Mouse (Mus musculus) urinary bladder, postnatal 14 days (tissue): ENCODE measurements around the gene Lgr4.
"Not testable (repeated sequence)": the region's sequence is repeated elsewhere in the genome, so short reads cannot be mapped to it uniquely, and the experiment has no call there.

Experiments
- DNase-seq: peaks from one replicate; pipeline ENCODE4 v3.0.0; 2021; ENCODE audit warnings: low spot score

Gene Lgr4

DNA sequence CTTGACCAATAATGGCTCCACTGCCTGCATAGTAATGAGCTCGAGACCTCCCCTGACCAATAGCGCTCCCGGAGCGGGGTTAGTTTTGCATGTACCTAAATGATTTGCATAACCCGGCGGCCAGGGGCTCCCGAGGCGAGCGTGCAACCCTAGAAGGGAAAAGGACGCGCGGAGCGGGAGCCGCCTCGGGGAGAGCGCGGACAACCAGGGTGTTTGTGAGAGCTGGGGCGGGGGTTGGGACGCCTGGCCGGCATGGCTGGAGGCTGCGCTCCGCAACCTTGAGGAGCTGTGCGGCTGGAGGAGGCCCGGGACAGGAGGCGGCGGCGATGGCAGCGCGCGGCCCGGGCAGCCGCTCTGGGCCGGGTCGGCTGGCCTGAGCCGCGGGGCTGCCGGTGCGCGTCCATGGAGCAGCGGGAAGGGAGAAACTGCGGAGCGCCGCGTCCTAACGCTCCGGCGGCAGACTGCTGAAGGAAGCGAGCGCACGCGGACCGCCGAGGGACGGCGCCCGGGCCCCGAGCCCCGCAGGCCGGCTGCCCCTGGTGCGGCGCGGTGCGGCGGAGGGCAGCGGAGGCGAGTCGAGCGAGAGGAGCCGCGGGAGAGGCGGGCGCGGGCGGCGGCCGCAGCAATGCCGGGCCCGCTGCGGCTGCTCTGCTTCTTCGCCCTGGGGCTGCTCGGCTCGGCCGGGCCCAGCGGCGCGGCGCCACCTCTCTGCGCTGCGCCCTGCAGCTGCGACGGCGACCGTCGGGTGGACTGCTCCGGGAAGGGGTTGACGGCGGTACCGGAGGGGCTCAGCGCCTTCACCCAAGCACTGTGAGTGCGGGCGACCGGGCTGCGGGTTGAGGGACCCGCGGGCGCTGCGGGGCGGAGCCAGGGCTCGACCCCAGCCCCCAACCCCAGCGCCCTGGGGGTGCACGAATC, at the start of gene Lgr4:
Gene Lgr4, plus strand, starts transcription at position 152 of the 918 bp plus-strand sequence.
- DNase-seq: peak; percentile 97

DNA sequence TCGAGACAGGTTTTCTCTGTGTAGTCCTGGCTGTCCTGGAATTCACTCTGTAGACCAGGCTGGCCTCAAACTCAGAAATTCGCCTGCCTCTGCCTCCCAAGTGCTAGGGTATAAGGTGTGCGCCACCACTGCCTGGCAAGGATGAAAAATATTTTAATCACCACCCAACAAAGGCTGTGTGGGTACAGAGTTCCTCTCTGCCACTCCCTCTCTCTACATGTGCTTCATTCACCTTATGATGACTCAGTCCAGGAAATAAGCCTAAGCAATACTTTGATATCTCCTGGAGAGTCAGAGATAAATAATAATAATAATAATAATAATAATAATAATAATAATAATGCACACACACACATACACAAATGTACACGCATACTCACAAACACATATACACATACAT, 38.0 kb upstream of the Lgr4 start:
- DNase-seq: not testable (repeated sequence)

DNA sequence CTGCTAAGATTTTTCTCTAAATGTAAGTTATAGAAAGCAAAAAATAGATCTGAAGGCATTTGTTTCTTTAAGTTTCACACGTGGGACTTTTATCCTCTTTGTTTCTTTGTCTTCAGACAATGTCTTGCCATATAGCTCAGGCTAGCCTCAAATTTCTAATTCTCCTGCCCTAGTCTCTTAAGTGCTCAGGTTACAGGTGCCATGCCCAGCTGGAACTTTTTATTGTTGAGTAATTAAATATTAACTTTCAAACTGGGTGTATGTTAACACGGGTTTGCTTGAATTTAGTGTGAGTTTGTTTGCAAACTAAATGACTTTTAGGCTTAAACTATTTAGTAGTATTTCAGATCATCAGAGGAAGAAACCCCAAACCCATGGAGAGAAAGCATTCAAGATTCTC, 36.3 kb upstream of the Lgr4 start:
- no peak for DNase-seq

DNA sequence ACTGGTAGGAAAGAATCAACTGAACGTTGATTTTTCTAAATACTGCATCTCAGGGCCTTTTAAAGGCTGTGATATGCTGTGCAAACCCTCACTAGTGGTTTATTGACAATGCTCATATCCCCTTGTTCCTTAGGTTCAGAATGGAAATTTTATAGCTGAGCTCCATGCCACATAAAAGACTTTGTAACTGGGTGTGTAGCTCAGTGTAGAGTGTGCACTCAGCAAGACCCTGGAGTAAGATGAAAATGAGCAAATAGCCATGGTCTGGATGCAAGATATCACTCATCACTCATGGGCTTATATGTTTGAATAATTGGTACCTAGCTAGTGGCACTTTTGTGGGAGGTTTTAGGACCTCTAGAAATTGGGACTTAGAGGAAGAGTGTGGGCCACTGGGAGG, 35.8 kb upstream of the Lgr4 start:
- DNase-seq: no peak

DNA sequence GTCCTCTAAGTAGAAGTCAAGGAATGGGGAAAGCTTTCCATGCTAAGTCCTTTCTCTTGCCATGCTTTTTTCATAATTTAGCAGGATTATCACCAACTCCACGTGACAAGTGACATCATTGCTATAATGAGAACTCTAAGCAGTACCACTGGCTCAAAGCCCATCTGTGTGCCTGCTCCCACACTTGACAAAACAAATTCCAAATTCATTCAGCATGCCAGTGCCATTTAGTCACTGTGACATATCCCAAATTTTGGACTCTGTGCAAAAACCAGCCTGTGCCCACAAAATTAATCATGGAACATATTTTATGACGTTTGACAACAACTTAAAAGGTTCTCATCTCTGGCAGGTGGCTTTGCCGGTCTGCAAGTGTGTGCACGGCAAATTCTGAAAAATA, 33.3 kb upstream of the Lgr4 start:
- DNase-seq: no peak

DNA sequence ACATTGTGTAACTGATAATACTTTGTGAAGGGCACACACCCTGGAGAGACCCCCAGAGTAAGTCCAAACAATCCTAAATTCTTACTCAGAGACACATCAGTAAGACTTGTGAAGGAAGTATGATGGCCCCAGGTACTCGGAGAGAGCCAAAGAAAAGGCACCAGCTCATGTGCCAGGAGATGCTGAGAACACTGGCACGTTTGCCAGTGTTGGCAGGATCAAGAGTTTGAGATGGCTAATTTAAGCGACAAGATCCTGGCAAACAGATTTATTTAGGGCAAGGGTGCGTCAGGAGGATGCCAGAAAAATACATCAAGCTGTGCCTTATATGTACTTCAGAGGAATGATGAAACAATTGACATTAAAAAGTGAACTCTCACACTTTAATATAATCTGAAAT, 32.9 kb upstream of the Lgr4 start:
- DNase-seq: no peak

DNA sequence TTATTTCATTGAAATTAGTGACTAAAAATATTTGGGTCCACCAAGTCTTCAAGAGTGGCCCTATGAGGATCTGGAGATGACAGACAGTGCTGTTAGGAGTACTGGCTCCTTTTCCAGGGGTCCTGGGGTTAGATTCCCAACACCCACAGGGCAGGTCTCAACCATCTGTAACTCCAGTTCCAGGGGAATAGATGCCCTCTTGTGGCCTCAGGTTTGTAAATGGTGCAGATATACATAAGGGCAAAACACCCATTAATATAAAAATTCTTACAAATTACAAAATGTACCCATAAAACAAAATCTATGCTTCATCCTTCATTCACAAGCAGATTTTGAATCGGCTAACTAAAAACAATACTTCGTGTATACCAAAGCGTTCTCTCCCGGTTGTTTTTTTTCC, 27.4 kb upstream of the Lgr4 start:
- DNase-seq: no peak

DNA sequence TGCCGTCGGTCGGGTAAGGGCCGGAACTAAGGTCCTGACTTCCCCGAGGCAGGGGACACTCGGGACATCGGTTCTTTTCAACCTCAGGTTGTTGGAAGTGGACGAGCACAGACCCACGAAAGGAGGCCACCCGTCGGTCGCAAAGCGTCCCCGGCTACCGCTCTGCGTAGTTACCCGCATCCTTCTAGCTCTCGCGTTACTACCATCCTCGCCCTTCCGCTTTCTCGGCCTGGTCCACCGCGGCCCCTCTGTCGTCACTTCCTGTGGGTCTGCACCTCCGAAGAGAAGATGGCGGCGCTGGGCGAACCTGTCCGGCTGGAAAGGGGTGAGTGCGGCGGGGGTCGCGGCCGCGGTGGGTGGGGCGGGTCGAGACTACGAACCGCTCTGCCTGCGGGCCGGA, 26.9 kb upstream of the Lgr4 start, which contains the start of gene Lin7c:
Gene Lin7c, plus strand, starts transcription at position 257 of the 400 bp plus-strand sequence.
- DNase-seq: peak; percentile 96

DNA sequence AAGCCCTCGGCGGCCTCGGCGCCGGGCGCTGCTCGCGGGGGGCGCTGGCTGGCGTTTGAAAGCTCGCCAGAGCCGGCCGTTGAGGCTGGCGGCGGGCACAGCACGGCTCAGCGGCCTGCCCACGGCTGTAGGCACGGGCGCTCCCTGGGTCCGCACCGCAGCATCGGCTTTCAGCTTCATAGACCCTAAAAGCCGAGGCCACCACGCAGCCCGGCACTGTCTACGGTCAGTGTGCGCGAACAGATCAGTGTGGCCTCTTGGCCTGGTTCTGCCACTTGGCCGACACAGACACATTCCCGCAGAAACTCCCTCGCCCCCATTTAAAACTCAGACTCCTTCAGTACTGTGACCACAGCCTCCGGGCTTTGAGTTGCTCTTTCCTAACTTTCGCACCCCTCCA, 26.4 kb upstream of the Lgr4 start:
- no peak for DNase-seq

DNA sequence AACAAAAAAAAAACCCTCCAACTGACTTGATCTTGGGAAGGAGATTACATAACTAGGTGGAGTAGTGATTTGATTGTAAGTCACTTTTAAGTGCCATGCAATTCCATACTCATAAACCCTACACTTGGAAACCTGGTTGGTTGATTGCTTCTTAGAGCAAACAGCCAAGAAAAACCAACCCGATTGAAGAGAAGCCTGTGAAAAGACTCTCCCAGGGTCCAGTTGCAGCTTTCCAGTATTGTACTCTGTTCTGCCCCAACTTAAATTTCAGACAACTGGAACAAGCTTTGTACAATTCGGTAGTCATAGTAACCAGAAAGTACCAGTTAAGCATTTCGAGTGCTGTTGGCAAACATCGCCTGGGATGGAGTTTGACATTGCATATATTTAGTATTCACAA, 26.0 kb upstream of the Lgr4 start:
- no peak for DNase-seq

DNA sequence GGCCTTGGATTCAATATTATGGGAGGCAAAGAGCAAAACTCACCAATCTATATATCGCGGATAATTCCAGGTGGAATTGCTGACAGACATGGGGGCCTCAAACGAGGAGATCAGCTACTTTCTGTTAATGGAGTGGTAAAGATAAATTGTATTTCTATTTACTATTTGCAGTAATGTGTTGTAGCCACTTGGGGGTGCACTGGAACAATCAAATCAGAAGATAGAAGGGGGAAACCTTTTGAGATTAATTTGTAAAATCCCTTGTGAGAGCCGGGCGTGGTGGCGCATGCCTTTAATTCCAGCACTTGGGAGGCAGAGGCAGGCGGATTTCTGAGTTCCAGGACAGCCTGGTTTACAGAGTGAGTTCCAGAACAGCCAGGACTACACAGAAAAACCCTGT, 21.1 kb upstream of the Lgr4 start:
- DNase-seq: no peak

DNA sequence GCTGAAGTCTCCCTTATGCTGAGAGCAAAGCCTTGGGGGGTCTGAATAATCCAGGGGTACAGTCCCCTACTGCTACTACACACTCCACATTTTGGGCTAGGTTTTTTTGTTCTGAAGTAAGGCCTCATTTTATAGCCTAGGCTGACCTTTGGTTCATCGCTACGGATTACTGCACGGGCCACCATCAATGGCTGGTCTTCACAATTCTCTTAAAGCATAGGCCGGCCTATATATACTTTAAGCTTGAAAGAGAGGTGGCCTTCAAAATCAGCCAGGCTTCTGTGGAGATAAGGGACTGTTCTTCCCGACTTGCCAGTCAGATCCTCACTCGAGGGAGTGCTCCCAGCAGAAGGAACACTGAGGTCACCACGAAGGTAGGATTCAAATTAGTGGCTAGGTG, 14.6 kb upstream of the Lgr4 start:
- DNase-seq: no peak

DNA sequence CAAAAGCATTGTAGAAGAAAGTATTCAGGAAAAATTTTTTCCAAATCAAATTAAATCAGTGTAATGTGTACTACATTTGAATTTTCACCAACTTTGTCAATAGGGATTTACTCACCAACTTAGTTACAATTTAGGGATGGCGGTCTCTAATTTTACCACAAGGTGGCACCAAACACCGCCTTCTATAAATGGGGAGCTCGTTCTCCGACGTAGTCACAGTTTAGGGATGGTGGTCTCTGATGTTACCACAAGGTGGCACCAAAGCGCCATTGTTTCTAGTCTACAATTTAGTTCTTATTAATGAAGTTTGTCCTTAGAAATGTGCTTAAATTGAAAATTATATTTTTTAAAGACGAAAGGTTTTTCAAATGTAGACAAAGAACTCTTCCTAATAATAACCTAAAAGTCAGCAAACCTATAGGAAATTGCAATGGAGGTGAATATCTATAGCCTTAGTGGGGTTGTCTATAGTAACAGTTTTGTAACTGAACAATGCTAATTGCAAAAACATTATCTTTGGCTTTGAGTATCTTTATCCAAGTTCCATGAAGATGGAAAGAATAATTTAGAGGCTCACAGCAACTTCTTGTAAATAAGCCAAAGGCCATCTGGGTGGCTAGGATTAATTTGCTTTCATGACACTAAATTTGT, 13.2 kb upstream of the Lgr4 start:
- peak; percentile 89 for DNase-seq

DNA sequence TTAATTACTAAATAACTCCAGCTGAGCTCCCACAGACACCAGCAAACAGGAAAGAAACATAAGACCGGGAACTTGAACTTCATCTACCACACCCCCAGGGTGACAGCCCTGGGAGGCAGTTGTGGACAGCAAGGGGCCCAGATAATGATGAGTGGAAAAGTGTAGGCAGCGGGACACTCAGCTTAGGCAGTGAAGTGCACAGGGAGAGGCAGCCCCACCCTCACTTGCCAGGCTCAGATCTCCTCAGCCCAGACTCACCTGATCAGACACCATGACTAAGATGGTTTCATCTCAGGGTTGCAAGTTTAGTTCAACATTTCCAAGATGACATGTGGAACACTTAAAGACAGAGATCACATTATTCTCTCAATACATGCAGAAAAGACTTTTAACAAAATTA, 8.3 kb upstream of the Lgr4 start:
- no peak for DNase-seq

DNA sequence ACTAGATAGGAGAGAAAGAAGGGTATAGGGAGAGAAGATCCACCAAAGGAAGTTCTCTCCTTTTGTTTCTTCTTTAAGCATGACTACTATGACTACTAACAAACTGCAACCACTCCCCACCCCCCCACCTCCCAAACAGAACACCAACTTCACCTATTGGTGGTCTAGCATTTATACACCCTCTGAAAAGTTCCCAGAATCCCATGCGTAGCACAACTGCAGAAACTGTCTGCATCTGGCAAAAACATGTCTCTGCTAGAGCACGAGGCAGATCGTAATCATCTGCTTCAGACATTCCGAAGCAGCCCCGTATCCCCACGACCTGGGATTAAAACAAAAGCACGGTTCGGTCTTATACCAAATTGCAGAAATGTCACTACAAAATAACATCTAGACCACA, 5.2 kb upstream of the Lgr4 start:
- DNase-seq: no peak

DNA sequence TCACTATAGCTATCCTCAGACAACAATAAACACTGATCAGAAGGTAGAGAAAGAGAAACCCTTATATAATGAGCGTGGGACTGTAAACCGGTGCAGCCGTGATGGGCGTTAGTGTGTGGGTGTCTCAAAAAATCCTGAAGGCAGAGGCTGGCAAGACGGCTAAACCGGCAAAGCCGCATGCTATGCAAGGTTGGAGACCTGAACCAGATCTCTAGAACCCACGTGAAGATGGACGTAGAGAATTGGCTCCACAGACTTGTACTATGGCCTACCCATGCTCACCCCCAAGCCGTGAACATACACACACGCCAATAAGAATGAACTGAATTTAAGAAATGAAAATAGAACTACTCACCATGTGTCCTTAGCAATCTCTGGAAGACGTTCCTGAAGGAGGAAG, 4.7 kb upstream of the Lgr4 start:
- no peak for DNase-seq

DNA sequence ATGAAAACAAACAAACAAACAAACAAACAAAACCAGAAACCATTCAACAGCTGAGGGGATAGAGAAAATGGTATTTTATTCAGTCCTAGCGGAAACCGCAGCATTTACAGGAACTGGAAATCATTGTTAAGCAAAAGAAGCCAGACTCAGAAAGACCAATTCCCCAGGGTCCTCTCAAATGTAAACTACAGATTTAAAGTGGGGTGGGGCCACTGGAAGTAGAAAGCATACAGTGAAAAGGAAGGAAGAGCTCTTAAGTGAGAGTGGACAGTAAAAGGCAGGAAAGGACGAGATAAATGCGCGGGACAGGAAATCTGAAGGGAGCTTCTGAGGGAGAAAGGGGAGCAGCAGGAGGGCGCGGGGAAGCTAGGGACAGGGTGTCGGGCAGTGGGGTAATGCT, 4.2 kb upstream of the Lgr4 start:
- no peak for DNase-seq

DNA sequence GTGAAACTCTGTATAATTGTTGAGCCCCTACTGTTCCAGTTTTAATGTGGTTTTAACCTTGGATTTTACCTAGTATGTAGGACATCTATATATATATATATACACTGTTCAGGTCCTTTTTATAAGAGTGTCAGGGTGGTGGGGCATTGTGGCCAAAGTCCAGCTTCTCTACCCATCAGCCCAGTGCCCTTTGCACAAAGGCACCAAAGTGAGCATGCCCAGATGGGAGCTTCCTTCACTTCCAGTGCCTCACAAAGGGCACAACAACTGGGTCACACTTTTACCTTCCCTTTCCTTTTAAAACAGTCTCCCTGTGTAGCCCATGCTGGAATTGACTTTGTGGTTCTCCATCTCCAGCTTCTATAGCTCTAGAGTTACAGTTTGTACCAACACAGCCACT, 2.8 kb upstream of the Lgr4 start:
- DNase-seq: no peak

DNA sequence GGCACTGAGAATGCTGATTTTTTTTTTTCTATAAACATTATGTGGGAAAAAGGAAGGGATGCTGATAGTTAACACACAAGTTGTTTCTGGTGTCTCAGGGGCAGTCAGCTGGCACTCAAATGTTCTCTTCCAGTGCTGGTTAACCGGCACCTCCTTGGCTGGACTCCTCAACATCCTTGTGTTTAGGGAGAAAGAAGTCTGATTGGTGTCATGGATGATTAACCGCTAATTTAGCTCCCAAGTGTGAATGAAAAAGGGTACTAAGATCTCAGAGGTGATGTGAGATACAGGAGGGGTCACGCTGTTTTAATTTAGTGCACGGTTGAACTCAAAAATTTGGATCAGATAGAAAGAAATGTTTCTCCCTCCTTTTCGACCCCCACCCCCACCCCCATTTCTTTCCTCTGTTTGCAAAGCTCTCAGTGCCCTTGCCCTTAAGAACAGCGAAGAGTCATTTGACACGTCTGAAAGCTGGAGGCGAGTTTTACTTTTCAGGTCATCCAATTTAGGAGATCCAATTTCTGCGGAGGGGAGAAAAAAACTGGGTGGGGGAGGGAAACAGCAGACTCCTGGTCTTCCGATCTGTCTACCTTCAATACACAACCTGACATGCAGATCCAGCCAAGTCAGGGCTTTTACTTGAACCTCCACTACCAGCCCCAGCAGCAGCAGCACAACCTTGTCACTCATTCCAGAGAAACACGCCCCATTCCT, 508 bp upstream of the Lgr4 start:
- no peak for DNase-seq

DNA sequence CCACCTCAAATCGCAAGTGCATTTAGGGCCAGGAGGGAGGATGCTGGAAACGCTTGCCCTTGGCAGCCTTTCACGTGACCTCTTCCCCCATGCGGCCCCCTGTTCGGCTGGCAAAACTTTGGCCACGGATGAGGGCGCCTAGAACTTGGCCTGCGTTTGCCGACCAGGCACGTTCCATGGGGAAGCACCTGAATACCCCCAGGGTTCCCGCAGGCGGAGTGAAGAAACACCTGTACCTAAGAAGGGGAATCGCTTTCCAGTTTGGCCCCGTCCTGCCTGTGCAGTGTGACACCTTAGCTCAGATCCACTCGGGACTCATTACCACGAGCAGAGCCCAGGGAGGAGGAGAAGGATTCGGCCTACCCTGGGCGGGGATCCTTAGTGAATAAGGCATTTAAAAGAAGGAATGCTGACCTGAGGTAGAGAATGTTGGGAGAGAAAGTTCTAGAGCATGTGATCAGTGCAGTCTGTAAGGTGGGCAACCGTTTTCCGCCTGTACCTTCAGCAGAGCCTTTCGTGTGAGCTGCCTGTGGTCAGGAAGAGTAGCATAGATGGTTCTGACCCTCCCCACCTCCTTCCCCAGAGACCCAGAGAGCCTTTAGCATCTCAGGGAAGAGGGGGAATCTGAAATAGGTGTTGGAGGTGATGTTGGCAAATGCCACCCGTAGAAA, 1.3 kb downstream of the Lgr4 start:
- no peak for DNase-seq

DNA sequence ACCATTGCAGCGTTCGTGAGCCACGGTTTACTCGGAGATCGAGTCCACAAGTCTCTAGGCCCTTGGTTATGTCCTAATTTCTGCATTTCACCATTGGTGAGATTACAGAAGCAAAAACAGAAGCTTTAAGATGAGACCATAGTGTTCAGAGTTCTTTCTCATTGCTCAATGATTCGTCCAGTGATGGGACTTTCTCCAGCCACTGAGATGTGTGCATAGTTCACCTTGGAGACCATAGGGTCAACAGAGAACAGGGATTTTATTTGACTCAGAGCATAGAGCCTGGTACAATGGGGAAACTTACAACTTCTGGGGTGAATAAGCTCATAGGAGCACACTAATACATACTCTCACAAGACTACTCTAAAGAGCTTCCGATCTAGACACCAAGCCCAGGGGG, 3.0 kb downstream of the Lgr4 start:
- DNase-seq: no peak

DNA sequence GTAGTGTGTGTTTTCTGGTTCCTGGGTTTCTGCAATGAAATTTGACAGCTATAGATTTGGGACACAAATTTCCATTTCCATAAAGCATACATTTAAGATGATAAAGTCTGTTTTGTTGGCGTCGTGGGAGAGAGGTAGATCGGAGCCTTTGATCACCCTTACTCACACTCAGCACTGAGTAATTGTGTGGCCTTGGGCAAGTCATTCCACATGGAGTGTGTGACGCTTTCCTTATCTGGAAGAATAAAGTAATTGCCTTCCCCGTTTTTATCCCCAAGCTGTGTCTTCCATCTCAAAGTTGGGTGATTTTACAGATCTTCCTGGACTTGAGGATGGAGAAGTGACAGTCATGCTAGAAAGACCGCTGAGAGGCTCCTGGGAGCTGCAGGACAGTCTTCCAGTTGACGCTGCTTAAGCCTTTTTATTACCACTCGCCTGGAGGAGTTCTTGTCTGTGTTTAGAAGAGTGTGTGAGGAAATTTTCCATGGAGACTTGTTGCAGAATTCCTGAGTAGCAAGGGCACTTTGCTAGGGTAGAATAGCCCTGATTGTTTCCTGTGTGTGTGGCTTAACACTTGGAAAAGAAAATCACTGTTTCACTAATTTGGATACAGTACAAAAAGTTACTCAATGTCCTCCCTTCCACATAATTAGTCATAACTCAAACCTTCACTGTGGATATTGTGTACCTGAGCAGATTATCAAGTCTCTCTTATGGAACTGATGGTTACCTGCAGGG, 4.0 kb downstream of the Lgr4 start:
- no peak for DNase-seq
